Mouse (Mus musculus) cerebellum, adult 9-10 months (tissue): Measurements from ENCODE around the gene Ints12.

Experiments used
- DNase-seq: peaks from one replicate; pipeline ENCODE4 v3.0.0; 2022

Gene Ints12

GRCm38 (mm10) chr3:133151629-133152028 lies 60.0 kb downstream of the Ints12 start:
- DNase-seq: no peak

- DNase-seq: no peak
These were observed 61.2 kb downstream of the Ints12 start for GRCm38 (mm10) chr3:133152831-133153230.

- DNase-seq: no peak
These were observed 62.0 kb downstream of the Ints12 start for GRCm38 (mm10) chr3:133153629-133154028.

- no peak for DNase-seq
These were observed 63.0 kb downstream of the Ints12 start for GRCm38 (mm10) chr3:133154683-133155082.

GRCm38 (mm10) chr3:133158260-133158659 lies 66.6 kb downstream of the Ints12 start:
- DNase-seq: peak; percentile 58
